Mouse (Mus musculus) urinary bladder, postnatal 25 days (tissue): ENCODE measurements at regions not wholly inside any gene's neighbourhood (a gene's known extent, or its start where the extent isn't known, plus 50 kb on each side); places are given as distances from the start of the nearest gene placed in this dataset.

ENCODE experiments used
- DNase-seq: peaks from one replicate; pipeline ENCODE4 v3.0.0; 2022; ENCODE audit warnings: low spot score

- peak; percentile 29 for DNase-seq
Measured at GRCm38 (mm10) chr7:124868133-124868603, 576.3 kb upstream of the Kdm8 start.

DNA sequence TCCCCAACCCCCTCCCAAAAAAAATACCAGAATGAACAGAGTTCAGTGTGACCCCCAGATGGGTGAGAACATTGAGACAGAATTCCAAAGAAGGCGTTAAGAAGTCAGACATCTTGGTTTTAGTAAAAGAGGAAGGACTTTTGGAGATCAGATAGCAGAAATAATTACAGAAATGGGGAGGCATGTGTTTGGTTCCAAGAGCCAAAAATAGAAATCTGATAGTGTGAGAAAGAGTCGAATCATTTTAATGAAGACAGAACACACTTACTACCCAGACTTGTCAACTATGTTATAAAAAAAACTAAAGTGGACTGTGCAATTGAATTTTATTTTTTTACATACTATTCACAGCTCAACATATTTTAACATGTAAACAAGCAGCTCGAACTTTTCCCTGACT, 575.9 kb upstream of the Kdm8 start:
- no peak for DNase-seq

GRCm38 (mm10) chr7:124880771-124881170, 563.7 kb upstream of the Kdm8 start:
- DNase-seq = no peak

DNA sequence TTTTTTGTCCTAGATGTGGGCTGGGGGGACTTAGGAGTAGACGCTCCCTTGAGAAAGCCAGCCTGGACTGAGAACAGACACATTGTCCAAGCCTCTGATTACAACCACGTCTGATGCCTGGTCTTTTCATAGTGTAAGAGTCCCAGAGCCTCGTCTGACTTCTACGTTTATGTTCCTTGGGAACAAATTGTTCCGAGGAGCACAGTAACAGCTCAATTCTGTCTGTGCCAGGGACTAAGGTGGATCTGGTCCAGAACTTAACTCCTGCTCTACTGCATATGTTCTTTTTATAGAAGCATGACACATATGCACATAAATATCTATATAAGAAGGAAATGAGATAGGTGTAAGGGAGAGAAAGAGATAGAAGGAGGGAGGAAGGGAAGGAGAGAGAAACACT, 537.2 kb upstream of the Kdm8 start:
- no peak for DNase-seq

DNA sequence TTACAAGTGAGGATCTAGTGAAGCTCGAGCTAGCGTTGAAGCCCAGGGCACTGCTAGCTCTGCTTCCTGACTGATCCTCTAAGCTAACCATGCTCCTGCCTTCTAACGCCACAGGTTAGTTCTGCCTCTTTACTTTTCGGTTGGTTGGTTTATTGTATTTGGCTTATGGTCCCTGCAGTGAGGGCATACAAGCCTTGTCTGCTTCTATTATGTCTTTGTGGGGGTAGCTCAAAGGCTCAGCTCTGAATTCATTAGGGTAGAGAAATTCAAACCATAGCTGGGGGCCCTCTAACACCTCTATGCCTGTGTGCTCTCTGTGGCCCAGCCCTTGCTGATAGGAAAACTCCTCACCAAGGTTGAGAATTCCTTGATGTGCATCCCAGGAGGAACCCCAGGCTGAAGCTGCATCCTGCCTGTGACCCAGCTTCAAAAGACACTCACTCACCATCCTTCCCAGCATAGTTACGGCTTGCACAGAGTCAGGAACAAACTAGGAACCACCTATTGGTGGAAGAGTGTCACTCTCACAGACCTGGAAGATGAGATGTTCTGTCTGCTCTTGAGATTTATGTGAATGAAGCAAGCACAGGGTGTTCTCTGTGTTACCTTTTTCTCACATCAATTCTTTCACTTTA, 536.7 kb upstream of the Kdm8 start:
- no peak for DNase-seq

GRCm38 (mm10) chr7:124914061-124914460, 530.4 kb upstream of the Kdm8 start:
- no peak for DNase-seq

GRCm38 (mm10) chr7:124914479-124914878, 530.0 kb upstream of the Kdm8 start:
- no peak for DNase-seq

GRCm38 (mm10) chr7:124914972-124915371, 529.5 kb upstream of the Kdm8 start:
- no peak for DNase-seq

DNA sequence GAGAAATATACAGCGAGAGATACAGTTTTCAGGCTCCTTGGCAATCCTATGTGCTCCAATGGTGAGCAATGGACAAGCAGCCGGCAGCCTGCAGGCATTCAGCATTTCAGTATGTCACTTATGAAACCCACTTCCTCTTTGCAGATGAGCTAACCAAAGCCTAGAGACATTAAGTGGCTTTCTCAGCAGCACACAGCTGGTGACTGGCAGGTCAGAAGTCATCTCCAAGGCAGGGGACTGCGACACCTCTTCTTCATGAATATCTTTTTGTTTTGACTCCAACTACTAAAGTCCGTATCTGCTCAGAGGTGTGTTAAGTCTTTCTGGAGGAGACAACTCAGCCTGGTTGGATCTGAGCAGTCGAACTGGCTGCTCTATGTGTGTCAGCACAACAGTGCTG, 528.8 kb upstream of the Kdm8 start:
- DNase-seq = no peak

GRCm38 (mm10) chr7:124917606-124918120, 526.8 kb upstream of the Kdm8 start:
- no peak for DNase-seq

DNA sequence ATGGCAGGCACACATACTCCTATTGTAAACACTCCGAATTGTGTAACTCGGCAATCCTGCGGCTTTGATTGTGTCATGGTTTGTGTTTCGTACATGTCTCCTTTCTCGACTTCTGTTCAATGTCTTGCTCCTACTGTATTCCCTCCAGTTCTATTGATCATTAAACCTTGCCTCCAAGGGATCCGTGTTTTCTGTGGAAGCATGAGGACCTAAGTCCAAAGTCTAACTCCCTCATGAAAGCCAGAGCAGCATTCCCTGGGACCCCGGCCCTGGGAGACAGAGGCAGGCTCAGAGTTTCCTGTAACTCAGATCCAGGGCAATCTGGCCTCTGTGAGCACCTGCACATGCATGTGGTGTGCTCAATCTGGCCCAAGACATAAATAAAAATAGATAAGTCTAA, 521.7 kb upstream of the Kdm8 start:
- no peak for DNase-seq

DNA sequence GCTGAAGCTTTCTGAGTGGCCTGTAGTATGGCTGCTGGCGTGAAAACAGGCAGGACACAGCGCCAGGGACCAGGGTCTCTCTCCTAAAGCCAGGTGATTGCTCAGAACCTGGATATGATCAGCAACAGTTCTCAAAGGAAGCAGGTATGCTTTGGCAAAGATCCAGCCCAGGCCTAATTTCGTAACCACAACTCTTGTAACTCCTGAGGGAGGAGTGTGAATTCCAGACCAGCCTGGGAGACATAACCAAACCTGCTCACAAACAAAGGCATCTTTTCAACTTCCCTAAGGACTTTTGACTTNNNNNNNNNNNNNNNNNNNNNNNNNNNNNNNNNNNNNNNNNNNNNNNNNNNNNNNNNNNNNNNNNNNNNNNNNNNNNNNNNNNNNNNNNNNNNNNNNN, 510.9 kb upstream of the Kdm8 start:
- no peak for DNase-seq

- DNase-seq = no peak
Measured at GRCm38 (mm10) chr7:124939357-124939756, 505.1 kb upstream of the Kdm8 start.

DNA sequence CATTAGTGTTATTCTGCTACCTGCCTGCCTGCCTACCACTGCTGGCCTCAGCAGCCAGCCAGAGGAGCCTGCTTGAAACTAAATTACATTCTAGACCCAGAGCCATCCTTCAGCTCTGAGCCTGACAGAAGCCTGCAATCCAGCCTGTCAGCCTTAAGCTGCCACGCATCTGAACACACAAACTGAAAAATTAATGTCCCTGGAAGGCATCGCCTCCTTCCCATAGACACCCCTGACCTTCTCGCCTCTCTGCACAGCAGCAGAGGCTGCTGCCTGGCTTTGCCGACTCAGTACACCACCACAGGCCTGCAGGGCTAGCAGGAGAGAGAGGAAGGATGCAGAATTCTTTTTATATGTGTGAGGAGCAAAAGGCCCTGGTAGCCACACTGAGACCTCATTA, 502.9 kb upstream of the Kdm8 start:
- DNase-seq = no peak

DNA sequence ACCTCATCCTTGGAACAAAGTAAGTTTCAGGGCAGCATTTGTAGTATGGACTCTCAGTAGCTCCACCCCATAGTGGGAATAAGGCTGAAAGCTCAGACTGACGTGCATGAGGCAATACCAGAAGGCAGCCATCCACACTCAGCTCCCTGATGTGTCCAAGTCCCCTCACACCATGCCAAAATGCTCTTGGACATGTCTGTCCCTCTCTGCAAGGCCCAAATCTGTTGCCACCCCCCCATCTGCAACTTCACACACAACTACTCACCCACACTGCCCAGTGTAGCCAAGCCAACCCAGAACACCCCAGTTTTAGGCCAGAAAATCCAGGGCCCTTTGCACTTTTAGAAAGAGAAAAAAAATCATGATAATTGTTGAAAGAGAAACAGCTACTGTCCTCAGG, 498.1 kb upstream of the Kdm8 start:
- no peak for DNase-seq

DNA sequence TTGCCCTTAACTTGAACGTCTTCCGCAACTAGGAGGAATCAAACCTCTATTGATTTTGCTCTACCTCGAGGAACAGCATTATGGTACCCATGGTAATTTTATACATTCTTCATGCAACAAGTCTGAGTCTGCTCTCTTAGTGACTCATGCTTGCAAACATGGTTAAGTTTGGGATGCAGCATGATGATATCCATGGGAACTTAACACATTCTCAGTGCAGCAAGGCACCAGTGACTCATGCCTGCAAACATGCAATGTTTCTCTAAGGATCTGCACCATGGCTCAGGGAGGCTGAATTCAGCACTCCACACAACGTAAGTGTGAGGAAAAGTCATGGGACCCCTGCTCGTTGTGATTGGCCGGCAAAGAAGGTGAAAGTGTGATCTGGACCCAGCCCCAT, 487.1 kb upstream of the Kdm8 start:
- DNase-seq = no peak

- no peak for DNase-seq
Measured at GRCm38 (mm10) chr7:124974870-124975488, 469.5 kb upstream of the Kdm8 start.

- no peak for DNase-seq
Measured at GRCm38 (mm10) chr7:124989456-124989855, 455.0 kb upstream of the Kdm8 start.

GRCm38 (mm10) chr7:124990695-124991094, 453.8 kb upstream of the Kdm8 start:
- DNase-seq = no peak

DNA sequence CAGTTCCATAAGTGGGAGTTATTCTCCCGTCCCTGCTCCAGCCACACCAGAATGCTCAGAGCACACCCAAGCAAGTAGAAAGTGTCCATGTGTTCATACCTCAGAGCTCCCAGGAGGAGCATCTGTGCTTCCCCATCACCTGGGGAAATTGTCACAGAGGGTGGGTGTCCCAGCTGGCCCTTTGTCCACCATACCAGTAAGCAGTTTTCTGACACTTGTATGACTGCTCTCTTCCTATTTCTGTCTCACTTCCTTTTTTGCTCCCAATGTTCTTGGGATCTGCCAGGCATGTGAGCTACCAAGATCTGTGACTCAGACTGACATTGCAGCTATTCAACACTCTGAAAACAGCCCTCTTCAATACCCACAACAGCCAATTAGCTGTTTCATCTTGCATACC, 447.9 kb upstream of the Kdm8 start:
- no peak for DNase-seq

GRCm38 (mm10) chr7:125000669-125001068, 443.8 kb upstream of the Kdm8 start:
- DNase-seq = no peak

GRCm38 (mm10) chr7:125005638-125006037, 438.8 kb upstream of the Kdm8 start:
- no peak for DNase-seq

DNA sequence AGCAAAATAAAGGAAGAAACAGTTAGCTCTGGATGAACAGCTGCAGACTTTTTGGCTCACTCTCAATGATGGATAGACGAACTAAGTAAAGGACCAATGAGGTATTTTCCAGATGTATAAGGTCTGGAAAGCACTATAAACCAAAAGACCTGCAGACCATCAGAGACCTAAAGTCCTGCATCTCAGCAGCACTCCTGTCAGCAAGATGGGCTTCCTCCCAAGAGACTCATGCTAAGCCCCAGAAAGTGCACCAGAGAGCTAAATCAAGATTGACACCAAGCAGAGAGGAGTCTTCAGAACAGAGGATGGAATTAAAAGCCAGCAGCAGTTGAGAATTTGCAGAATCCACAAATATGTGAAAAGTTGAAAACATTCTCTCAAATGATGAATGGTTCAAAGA, 425.2 kb upstream of the Kdm8 start:
- DNase-seq = no peak

DNA sequence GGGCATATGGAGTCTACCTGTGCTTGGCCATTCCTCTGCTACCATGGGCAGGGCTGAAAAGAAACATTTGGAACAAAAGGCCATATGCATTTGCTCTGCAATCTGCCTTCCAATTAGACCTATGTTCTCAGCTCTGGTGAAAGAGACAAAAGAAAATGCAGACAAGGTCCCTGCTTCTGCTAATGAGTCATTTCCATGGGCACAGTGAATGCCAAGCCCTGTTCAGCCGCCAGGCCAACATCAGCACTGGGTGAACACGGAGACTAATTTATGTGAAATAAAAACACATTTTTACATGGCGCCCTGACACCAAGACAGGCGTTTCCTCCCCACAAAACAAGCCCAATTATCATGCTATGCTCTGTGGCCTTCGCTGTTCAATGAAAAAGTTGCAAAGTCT, 419.5 kb upstream of the Kdm8 start:
- no peak for DNase-seq
